Mouse (Mus musculus) MEL (cell line): ENCODE measurements around the gene Rpl41. TPM values are rescaled to one million over a fixed set of nuclear protein-coding genes. Genes with fewer than 3 reads are reported as not detected.
A peak's percentile ranks its signal among the peaks of the same experiment; 100 is the strongest.

ENCODE experiments used
- DNase-seq: peaks from one replicate; pipeline ENCODE4 v3.0.0; 2011; ENCODE audit warnings: low read depth, low spot score
- H3K27ac ChIP-seq: 2 replicates; pipeline ENCODE4 v1.5.1; 2012; ENCODE audit warnings: low read depth, mild to moderate bottlenecking, control low read depth, low read length, moderate library complexity; ENCODE audit not compliant: control insufficient read depth
- H3K27me3 ChIP-seq, 2 experiments: fragments of 150-350 bp in 1 of 2; sonication (generic) in 1 of 2; 2 replicates each; pipeline ENCODE4 v1.6.1; 2012; ENCODE audit warnings: low read length in 2 of 2, mild to moderate bottlenecking in 2 of 2, improper control_type of control experiment in 1 of 2, moderate library complexity in 1 of 2; ENCODE audit not compliant: insufficient read depth in 2 of 2, control insufficient read depth in 1 of 2
- H3K36me3 ChIP-seq, 2 experiments: 2 replicates each; pipeline ENCODE4 v1.6.1; 2012 to 2014; ENCODE audit warnings: low read length in 2 of 2, improper control_type of control experiment in 1 of 2, inconsistent platforms in 1 of 2, mild to moderate bottlenecking in 1 of 2; ENCODE audit not compliant: insufficient read depth in 2 of 2, control insufficient read depth in 1 of 2
- H3K4me1 ChIP-seq, 2 experiments: fragments of 150-350 bp in 1 of 2; sonication (generic) in 1 of 2; 2 replicates each; pipeline ENCODE4 v1.6.1; 2012; ENCODE audit warnings: low read length in 2 of 2, improper control_type of control experiment in 1 of 2, mild to moderate bottlenecking in 1 of 2; ENCODE audit not compliant: insufficient read depth in 2 of 2, control insufficient read depth in 1 of 2
- H3K4me3 ChIP-seq, 2 experiments: fragments of 150-350 bp in 1 of 2; sonication (generic) in 1 of 2; 2 replicates each; pipeline ENCODE4 v1.5.1; 2012; ENCODE audit warnings: low read depth in 2 of 2, low read length in 2 of 2, mild to moderate bottlenecking in 2 of 2, moderate library complexity in 2 of 2, control low read depth in 1 of 2, improper control_type of control experiment in 1 of 2; ENCODE audit not compliant: control insufficient read depth in 1 of 2, insufficient read depth in 1 of 2
- H3K79me2 ChIP-seq: 2 replicates; pipeline ENCODE4 v1.6.1; 2012; ENCODE audit warnings: mild to moderate bottlenecking, low read length, moderate library complexity; ENCODE audit not compliant: control insufficient read depth, poor library complexity, insufficient read depth
- H3K9ac ChIP-seq: 2 replicates; pipeline ENCODE4 v1.6.1; 2012; ENCODE audit warnings: low read depth, mild to moderate bottlenecking, control low read depth, low read length, moderate library complexity; ENCODE audit not compliant: control insufficient read depth, poor library complexity, severe bottlenecking
- H3K9me3 ChIP-seq: fragments of 150-350 bp; sonication (generic); replicated peaks from 2 replicates; pipeline ENCODE4 v1.6.1; 2012; ENCODE audit warnings: mild to moderate bottlenecking, low read length, improper control_type of control experiment, moderate library complexity; ENCODE audit not compliant: insufficient read depth
- BHLHE40 ChIP-seq: IDR thresholded peaks from 2 replicates; pipeline ENCODE4 v1.6.1; 2012; ENCODE audit warnings: low read depth, mild to moderate bottlenecking, inconsistent platforms, low read length, improper control_type of control experiment, borderline replicate concordance
- CHD1 ChIP-seq: IDR thresholded peaks from 2 replicates; pipeline ENCODE4 v1.6.1; 2012; ENCODE audit warnings: low read depth, mild to moderate bottlenecking, inconsistent platforms, low read length, improper control_type of control experiment
- CHD2 ChIP-seq: IDR thresholded peaks from 2 replicates; pipeline ENCODE4 v1.6.1; 2011; ENCODE audit warnings: low read length, improper control_type of control experiment
- CTCF ChIP-seq, 3 experiments: IDR thresholded peaks in 2 of 3; conservative IDR thresholded peaks in 1 of 3; 2 replicates each; pipeline ENCODE4 v1.5.1; 2011 to 2012; ENCODE audit warnings: low read length in 3 of 3, low read depth in 2 of 3, mild to moderate bottlenecking in 2 of 3, improper control_type of control experiment in 1 of 3, inconsistent platforms in 1 of 3, mixed read lengths in 1 of 3, moderate library complexity in 1 of 3; ENCODE audit not compliant: control insufficient read depth in 1 of 3, insufficient read depth in 1 of 3, poor library complexity in 1 of 3, severe bottlenecking in 1 of 3
- E2F4 ChIP-seq: IDR thresholded peaks from 2 replicates; pipeline ENCODE4 v1.6.1; 2011; ENCODE audit warnings: low read depth, low read length, improper control_type of control experiment, borderline replicate concordance
- ELF1 ChIP-seq: IDR thresholded peaks from 2 replicates; pipeline ENCODE4 v1.6.1; 2014; ENCODE audit warnings: low read depth, mild to moderate bottlenecking, inconsistent platforms, low read length, improper control_type of control experiment, moderate library complexity
- EP300 ChIP-seq, 2 experiments: IDR thresholded peaks; 2 replicates each; pipeline ENCODE4 v1.6.1; 2011; ENCODE audit warnings: improper control_type of control experiment in 2 of 2, low read length in 2 of 2, low read depth in 1 of 2, mild to moderate bottlenecking in 1 of 2
- ETS1 ChIP-seq: IDR thresholded peaks from 2 replicates; pipeline ENCODE4 v1.6.1; 2012; ENCODE audit warnings: low read depth, mild to moderate bottlenecking, inconsistent platforms, low read length, improper control_type of control experiment, moderate library complexity
- GABPA ChIP-seq: IDR thresholded peaks from 2 replicates; pipeline ENCODE4 v1.6.1; 2012; ENCODE audit warnings: low read depth, mild to moderate bottlenecking, inconsistent platforms, low read length, improper control_type of control experiment, moderate library complexity
- JUND ChIP-seq: IDR thresholded peaks from 2 replicates; pipeline ENCODE4 v1.6.1; 2011; ENCODE audit warnings: low read depth, mild to moderate bottlenecking, improper control_type of control experiment, low read length
- KAT2A ChIP-seq: conservative IDR thresholded peaks from 2 replicates; pipeline ENCODE4 v1.6.1; 2012; ENCODE audit warnings: low read depth, low read length, improper control_type of control experiment, inconsistent platforms
- MAFK ChIP-seq: IDR thresholded peaks from 2 replicates; pipeline ENCODE4 v1.6.1; 2011; ENCODE audit warnings: low read depth, mild to moderate bottlenecking, low read length, improper control_type of control experiment, borderline replicate concordance
- MAZ ChIP-seq: IDR thresholded peaks from 2 replicates; pipeline ENCODE4 v1.6.1; 2012; ENCODE audit warnings: low read depth, mild to moderate bottlenecking, inconsistent platforms, low read length, improper control_type of control experiment
- MEF2A ChIP-seq: IDR thresholded peaks from 2 replicates; pipeline ENCODE4 v1.6.1; 2014; ENCODE audit warnings: low read depth, mild to moderate bottlenecking, inconsistent platforms, low read length, improper control_type of control experiment; ENCODE audit not compliant: poor library complexity, insufficient replicate concordance, severe bottlenecking; ENCODE audit errors: extremely low read depth
- MYC ChIP-seq: IDR thresholded peaks from 2 replicates; pipeline ENCODE4 v1.6.1; 2011; ENCODE audit warnings: low read depth, mild to moderate bottlenecking, low read length, improper control_type of control experiment, moderate library complexity
- NRF1 ChIP-seq: IDR thresholded peaks from 2 replicates; pipeline ENCODE4 v1.6.1; 2014; ENCODE audit warnings: low read depth, mild to moderate bottlenecking, inconsistent platforms, low read length, improper control_type of control experiment, moderate library complexity; ENCODE audit not compliant: poor library complexity, insufficient read depth, severe bottlenecking
- POLR2A ChIP-seq, 2 experiments: IDR thresholded peaks; 2 replicates each; pipeline ENCODE4 v1.6.1; 2011 to 2012; ENCODE audit warnings: low read length in 2 of 2, mild to moderate bottlenecking in 2 of 2, control low read depth in 1 of 2, improper control_type of control experiment in 1 of 2, low read depth in 1 of 2, moderate library complexity in 1 of 2; ENCODE audit not compliant: control insufficient read depth in 1 of 2, insufficient read depth in 1 of 2, poor library complexity in 1 of 2
- POLR2AphosphoS5 ChIP-seq: IDR thresholded peaks from 2 replicates; pipeline ENCODE4 v1.6.1; 2012; ENCODE audit warnings: low read depth, borderline replicate concordance, mild to moderate bottlenecking, inconsistent platforms, low read length, moderate library complexity, mixed read lengths
- RCOR1 ChIP-seq: IDR thresholded peaks from 2 replicates; pipeline ENCODE4 v1.6.1; 2012; ENCODE audit warnings: low read depth, mild to moderate bottlenecking, inconsistent platforms, low read length, improper control_type of control experiment
- SIN3A ChIP-seq: IDR thresholded peaks from 2 replicates; pipeline ENCODE4 v1.6.1; 2012; ENCODE audit warnings: low read length, improper control_type of control experiment, inconsistent platforms
- TAL1 ChIP-seq: IDR thresholded peaks from 2 replicates; pipeline ENCODE4 v1.6.1; 2012; ENCODE audit warnings: mild to moderate bottlenecking, inconsistent platforms, low read length, moderate library complexity, mixed read lengths
- TCF12 ChIP-seq: IDR thresholded peaks from 2 replicates; pipeline ENCODE4 v1.6.1; 2014; ENCODE audit warnings: low read depth, mild to moderate bottlenecking, inconsistent platforms, low read length, improper control_type of control experiment, moderate library complexity
- UBTF ChIP-seq: IDR thresholded peaks from 2 replicates; pipeline ENCODE4 v1.6.1; 2012; ENCODE audit warnings: low read depth, mild to moderate bottlenecking, inconsistent platforms, low read length, improper control_type of control experiment, moderate library complexity, borderline replicate concordance; ENCODE audit not compliant: insufficient read depth
- USF1 ChIP-seq: IDR thresholded peaks from 2 replicates; pipeline ENCODE4 v1.6.1; 2014; ENCODE audit warnings: low read depth, mild to moderate bottlenecking, inconsistent platforms, low read length, improper control_type of control experiment, moderate library complexity
- ZC3H11A ChIP-seq: IDR thresholded peaks from 2 replicates; pipeline ENCODE4 v1.6.1; 2012; ENCODE audit warnings: low read depth, mild to moderate bottlenecking, inconsistent platforms, low read length, improper control_type of control experiment
- ZKSCAN1 ChIP-seq: IDR thresholded peaks from 2 replicates; pipeline ENCODE4 v1.6.1; 2012; ENCODE audit warnings: low read depth, mild to moderate bottlenecking, inconsistent platforms, low read length, improper control_type of control experiment, moderate library complexity
- ZMIZ1 ChIP-seq: IDR thresholded peaks from 2 replicates; pipeline ENCODE4 v1.6.1; 2012; ENCODE audit warnings: low read depth, mild to moderate bottlenecking, inconsistent platforms, low read length, improper control_type of control experiment, moderate library complexity
- ZNF384 ChIP-seq: IDR thresholded peaks from 2 replicates; pipeline ENCODE4 v1.6.1; 2012; ENCODE audit warnings: low read depth, mild to moderate bottlenecking, inconsistent platforms, low read length, improper control_type of control experiment
- polyA plus RNA-seq, 2 experiments: library from polyadenylated mRNA; stranded (reverse) in 1 of 2; unstranded in 1 of 2; fragments of >175 nt in 1 of 2; fragments of >200 nt in 1 of 2; gene quantifications; 2 replicates each; pipeline versions ENCODE4 v1.2.1 to v1.2.4; 2012; ENCODE audit warnings: low replicate concordance in 2 of 2, low read depth in 1 of 2; ENCODE audit not compliant: insufficient read length in 2 of 2, insufficient read depth in 1 of 2, missing spikeins in 1 of 2
- total RNA-seq: library from RNA; depleted of rRNA; stranded (reverse); fragments of 300-350 nt; gene quantifications from 2 replicates; pipeline ENCODE4 v1.2.3, GENCODE M21; 2012

Rpl41 gene
- total and polyA plus RNA-seq, 3 experiments = 274 to 10,905 (median 6,931) TPM

DNA sequence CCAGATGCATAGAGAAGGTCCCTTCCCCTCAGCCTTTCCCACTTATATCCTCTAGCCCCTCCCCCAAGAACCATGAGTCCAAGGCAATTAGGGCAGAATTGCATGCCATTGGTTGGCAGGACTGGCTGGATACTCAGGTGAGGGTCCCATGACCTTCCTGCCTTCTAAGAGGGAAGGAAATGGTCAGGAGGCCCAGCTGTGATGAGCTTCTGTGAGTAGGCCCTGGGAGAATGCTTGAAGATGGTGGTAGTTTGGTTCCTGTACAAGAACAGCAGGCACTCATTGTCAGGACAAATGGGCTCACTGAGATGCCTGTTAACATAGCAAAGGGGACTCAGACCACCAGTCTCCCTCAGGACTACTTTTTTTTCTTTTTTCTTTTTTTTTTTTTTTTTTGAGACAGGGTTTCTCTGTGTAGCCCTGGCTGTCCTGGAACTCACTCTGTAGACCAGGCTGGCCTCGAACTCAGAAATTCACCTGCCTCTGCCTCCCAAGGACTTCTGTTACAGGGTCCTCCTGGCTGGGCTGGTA, 10.7 kb downstream of the Rpl41 start:
- Histone ChIP-seq H3K4me3 (no peak overlapping the region), H3K4me1 (peaks cover 0 to 11% of the 10 kb centered on the region in 2 experiments; a peak in 2 of 4 replicates), H3K9ac (no peak overlapping the region), H3K36me3 (peaks cover 0 to 6% of the 10 kb centered on the region in 2 experiments; a peak in 2 of 4 replicates), H3K27ac (no peak overlapping the region), H3K9me3 (no peaks in the 10 kb centered on the region), H3K79me2 (no peaks in the 10 kb centered on the region), H3K27me3 (no peaks in the 10 kb centered on the region)
- no peak for DNase-seq
- TF ChIP-seq GABPA (no peak), UBTF (no peak)

DNA sequence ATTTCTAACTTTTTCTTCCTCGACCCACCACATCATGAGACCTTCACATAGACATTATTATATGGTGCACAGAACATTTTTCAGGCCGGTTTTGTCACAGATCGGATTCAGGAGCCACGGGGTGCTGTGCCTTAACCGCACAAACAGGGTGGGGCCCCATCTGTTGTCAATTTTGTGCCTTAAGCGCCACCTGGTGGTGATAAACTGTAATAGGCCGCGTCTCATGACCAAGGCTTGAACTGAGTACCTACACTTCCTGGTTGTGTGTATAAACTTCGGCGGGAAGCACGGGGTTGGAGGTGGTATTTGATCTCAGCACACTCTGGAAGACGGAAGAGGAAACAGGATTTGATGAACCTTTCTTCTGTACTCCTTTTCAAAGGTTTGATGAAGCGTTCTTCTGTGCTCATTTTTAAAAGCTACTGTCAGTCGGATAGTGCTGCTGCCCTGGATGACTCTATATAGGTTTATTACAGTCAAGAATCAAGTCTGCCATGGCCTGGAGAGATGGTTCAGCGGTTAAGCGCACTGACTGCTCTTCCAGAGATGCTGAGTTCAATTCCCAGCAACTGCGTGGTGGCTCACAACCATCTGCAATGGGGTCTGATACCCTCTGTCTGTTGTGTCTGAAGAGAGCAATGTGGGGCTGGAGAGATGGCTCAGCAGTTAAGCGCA, 12.7 kb downstream of the Rpl41 start:
- Histone ChIP-seq H3K36me3 (peaks cover 0 to 6% of the 10 kb centered on the region in 2 experiments; a peak in 2 of 4 replicates), H3K79me2 (no peaks in the 10 kb centered on the region), H3K9me3 (no peaks in the 10 kb centered on the region), H3K4me1 (peaks cover 0 to 11% of the 10 kb centered on the region in 2 experiments; a peak in 2 of 4 replicates), H3K27me3 (no peaks in the 10 kb centered on the region), H3K9ac (peak overlapping the region; percentile 64), H3K27ac (peak overlapping the region; percentile 80), H3K4me3 (peak overlapping the region; percentile 44 to 58)
- DNase-seq = peak; percentile 99
- TF ChIP-seq NRF1 (no peak), CHD2 (no peak; the same call in 1 of the 2 replicates), UBTF (no peak), BHLHE40 (peak; percentile 46), E2F4 (peak; percentile 93), MYC (peak; percentile 87), TCF12 (peak; percentile 58; the same call in 1 of the 2 replicates), ZNF384 (peak; percentile 65), CHD1 (no peak), ELF1 (peak; percentile 97), EP300 (IDR thresholded peaks at IDR 0.05; ENCODE audit: low read depth in 1 of 2, low read length in 2 of 2) (peak; percentile 5 to 60; a peak in 2 of 4 replicates), ZMIZ1 (peak; percentile 87), ZC3H11A (peak; percentile 92), RCOR1 (peak; percentile 65; the same call in 1 of the 2 replicates), SIN3A (peak; percentile 96), TAL1 (no peak), USF1 (peak; percentile 74), POLR2AphosphoS5 (no peak), GABPA (no peak), MAFK (no peak), KAT2A (no peak), MAZ (peak; percentile 97), ZKSCAN1 (no peak), MEF2A (no peak), POLR2A (IDR thresholded peaks at IDR 0.05; ENCODE audit: control insufficient read depth in 1 of 2, insufficient read depth in 1 of 2, low read depth in 1 of 2, low read length in 2 of 2, poor library complexity in 1 of 2) (peak in 1 of 2 experiments; percentile 51; a peak in 2 of 4 replicates), JUND (0 out of 2 replicates have a peak, but pooled peaks have one; percentile 58), ETS1 (peak; percentile 76), CTCF (IDR thresholded peaks at IDR 0.05 in 2 of 3, conservative IDR thresholded peaks at IDR 0.05 in 1 of 3; ENCODE audit: control insufficient read depth in 1 of 3, insufficient read depth in 1 of 3, low read depth in 2 of 3, low read length in 3 of 3, poor library complexity in 1 of 3, severe bottlenecking in 1 of 3) (peak in 2 of 3 experiments; percentile 79 to 84)
